In the genomic region with DNA sequence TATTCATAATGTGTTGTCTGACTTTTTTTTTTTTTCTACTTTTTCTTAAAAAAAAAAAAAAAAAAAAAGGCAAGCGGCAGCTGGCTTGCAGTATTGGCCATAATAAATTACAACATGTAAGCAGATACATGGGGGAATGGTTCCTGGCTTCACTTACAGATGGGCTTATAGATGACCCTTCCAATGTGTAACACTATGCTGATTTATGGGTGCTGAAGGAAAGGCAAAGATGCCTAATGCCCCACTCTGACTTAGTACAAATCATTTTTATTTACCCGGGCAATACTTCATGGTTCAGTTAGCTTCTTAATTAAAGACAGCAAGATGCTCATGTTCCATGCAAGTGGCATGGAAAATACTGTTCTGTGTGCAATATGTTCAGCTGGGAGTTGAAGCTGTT, we compare ENCODE assay signal across 16 mouse cellular contexts.
"Had no signal": no experiment of that assay in that cellular context is flagged by ENCODE, and none has a peak within 500 bp of the region (broad histone marks: within the 10 kb centered on the region; RNA-seq: fewer than 3 reads in every experiment).

No protein-coding gene starts in this region.

- H3K36me3 ChIP-seq: intestine, embryonic 15.5 days; limb, embryonic 12.5 days; midbrain, embryonic 10.5 days had no signal

- ATAC-seq: intestine, embryonic 15.5 days; lung, postnatal 0 days had no signal

- H3K4me2 ChIP-seq: intestine, embryonic 15.5 days; limb, embryonic 12.5 days had no signal

- H3K4me1 ChIP-seq: intestine, embryonic 15.5 days; limb, embryonic 12.5 days; midbrain, embryonic 10.5 days had no signal

- H3K27ac ChIP-seq: intestine, embryonic 15.5 days; layer of hippocampus, adult 2 months; limb, embryonic 12.5 days; liver, embryonic 14.5 days; midbrain, embryonic 10.5 days; stomach, postnatal 0 days had no signal

- H3K4me3 ChIP-seq: intestine, embryonic 15.5 days; layer of hippocampus, adult 2 months; limb, embryonic 12.5 days; midbrain, embryonic 10.5 days had no signal

- DNase-seq: kidney, adult 2 months; kidney, postnatal 4 days; liver; lung, adult 18-20 months; lung, postnatal 36 days; midbrain, embryonic 14.5 days; right cerebral cortex, adult 18-20 months; right cerebral cortex, postnatal 25 days; thymus, postnatal 4 days had no signal

- H3K9ac ChIP-seq: intestine, embryonic 15.5 days; limb, embryonic 12.5 days; liver, embryonic 14.5 days had no signal

- H3K9me3 ChIP-seq: intestine, embryonic 15.5 days; limb, embryonic 12.5 days; midbrain, embryonic 10.5 days had no signal

- H3K27me3 ChIP-seq: intestine, embryonic 15.5 days; limb, embryonic 12.5 days had no signal
